Mouse (Mus musculus): ENCODE data around the gene Glg1.
"Not testable (repeated sequence)": the region's sequence is repeated elsewhere in the genome, so short reads cannot be mapped to it uniquely, and the experiment has no call there.

The Glg1 gene

GRCm38 (mm10) chr8:111250111-111250510 is 8.9 kb downstream of the Glg1 start:
- DNase-seq, result no peak

DNA sequence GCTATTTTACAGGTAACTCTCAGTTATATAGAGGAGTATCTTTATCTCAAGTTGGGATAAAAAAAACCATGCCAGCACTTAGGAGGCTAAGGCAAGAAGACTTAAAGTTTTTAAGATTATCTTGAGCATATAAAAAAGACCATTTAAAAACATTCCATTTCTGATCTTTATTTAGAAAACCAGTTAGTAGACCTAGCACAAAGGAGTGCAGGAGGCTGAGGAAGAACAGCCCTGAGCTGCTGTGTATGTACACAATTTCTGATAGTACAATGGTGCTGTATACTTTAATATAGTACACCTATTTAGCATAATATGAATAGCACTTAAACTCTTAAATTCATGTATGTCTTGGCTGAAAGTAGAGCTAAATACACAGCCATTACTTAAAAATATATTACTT is 10.9 kb downstream of the Glg1 start:
- no peak for DNase-seq

DNA sequence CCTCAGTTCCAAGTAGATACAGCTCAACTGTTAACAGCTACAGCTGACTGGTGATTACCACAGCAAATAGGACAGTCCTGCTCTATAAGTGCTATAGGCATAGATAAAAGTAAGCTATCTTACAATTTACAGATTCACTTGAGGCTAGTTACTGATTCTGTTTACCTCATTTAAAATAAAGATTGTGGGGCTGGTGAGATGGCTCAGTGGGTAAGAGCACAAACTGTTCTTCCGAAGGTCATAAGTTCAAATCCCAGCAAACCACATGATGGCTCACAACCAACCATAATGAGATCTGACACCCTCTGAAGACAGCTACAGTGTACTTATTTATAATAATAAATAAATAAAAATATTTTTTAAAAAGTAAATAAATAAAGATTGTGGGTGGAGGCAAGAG is 12.2 kb downstream of the Glg1 start:
- not testable (repeated sequence) for DNase-seq

- DNase-seq, result no peak
Measured at GRCm38 (mm10) chr8:111246287-111246830, 12.7 kb downstream of the Glg1 start.

DNA sequence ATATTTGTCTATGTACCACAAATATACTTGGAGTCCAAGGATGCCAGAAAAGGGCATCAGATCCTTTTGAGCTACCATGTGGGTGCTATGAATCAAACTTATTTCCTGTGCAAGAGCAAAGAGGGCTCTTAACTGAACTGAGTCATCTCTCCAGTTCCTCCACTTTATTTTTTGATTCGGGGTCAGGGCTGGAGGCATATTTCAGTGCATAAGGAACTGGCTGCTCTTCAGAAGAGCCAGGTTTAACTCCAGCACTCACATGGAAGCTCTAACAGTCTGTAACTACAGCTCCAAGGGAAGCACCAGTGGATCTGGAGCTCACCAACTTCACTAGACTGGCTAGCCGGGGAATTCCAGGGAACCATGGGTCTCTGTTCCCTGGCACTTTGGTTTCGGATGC is 21.7 kb downstream of the Glg1 start:
- DNase-seq, result no peak

DNA sequence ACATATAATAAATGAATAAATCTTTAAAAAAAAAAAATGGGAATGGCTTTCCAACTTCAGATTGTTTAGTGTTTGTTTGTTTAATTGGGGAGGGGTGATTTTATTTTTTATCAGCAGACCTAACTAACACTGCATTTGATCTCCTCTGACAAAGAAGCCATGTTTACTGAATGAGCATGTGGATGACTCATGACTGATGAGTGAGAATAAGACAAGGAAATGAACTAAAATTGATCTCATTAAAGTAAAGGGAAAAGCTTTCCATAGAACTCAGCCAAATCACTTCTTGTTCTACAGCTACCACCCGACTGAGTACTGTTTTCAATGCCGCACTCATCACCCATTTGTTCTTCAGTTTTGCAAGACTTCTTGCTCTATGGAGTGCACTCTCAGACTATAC is 25.3 kb downstream of the Glg1 start:
- DNase-seq, result no peak

DNA sequence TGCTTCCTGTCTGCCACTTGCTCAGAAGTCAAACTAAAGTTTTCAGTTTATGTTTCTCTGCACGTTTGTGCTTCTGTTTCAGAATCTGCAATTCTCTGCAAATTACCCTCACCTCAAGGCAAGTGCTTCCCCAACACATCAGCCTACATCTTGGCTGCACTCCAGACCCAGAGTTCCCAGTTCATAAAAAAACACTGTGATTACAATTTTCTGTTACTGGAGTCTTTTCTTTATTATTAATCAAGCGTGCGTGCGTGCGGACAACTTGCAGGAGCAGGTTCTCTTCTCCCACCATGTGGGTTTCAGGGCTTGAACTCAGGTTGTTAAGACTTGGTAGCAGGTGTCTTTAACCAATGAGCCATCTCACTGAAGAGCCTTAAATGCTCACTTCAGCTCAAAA is 34.9 kb downstream of the Glg1 start:
- DNase-seq, result no peak

DNA sequence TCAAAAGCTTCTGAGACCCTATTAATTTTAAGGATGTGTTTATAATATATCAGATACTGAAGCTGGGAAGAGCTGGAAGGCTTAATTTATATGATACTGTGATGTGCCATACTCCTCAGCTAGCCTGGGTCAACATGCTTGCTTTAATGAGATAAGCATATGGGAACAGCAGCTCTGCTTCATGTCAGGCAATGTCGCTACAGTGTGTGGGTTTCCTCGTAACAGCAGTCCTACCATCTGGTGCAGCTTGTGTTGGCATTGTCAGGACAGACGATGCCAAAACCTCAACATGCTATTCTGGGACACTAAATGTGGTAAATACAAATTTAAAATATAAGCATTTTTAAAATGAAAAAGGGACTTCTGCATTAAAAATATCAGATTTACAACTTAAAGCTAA is 40.9 kb downstream of the Glg1 start:
- DNase-seq, result peak; percentile 45

GRCm38 (mm10) chr8:111213406-111213805 is 45.6 kb downstream of the Glg1 start:
- no peak for DNase-seq

DNA sequence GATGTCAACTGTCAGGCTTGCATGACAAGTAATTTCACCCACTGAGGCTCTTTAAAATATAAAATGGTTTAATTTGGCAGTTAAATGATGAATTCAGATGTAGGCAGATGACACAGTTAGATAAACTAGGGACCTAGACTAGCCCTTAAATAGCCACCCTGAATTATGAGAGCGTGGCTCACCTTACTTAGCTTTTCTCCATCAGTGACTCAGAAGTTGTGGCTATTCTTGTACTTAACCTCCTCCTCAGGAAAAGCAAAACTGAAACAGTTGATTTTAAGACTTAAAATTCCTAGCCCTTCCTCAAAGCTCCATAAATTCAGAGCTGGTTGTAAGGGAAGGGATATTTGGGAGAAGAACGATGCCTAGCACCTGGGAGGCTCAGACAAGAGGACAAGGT is 47.8 kb downstream of the Glg1 start:
- no peak for DNase-seq

DNA sequence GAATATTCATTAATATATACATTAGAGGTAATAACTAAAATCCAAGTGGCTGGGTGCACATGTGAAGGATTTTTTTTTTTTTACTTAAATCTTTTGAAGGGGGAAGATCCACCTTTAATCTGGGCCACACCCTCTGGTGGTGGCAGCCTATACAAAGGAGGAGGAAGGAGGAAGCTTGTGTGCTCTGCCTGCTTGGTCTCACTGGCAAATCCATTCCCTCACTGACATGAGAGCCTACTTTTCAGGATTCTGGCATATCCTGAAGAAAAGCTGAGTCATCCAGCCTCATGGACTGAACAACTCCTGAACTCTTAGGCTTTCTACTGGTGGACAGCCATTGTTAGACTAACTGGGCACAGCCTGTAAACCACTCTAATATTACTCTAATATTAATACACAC is 49.1 kb downstream of the Glg1 start:
- no peak for DNase-seq

GRCm38 (mm10) chr8:111206321-111206720 is 52.7 kb downstream of the Glg1 start:
- DNase-seq, result no peak

DNA sequence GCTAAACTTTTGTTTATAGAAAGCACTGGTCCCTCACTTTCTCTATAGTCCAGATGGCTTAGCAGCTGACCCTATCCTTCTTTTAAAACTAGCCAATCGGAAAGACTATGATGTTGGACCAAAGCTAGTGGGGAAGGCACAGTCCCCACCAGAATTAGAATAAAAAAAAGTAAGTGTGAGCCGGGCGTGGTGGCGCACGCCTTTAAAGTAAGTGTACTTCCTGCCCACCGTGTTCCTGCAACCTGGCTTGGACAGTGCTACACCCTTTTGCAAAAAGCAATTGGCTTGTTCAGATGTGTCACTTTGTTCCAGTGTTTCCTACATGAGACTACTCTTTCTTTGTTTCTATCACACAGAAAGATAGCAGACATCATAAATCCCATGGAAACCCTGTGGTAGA is 54.0 kb downstream of the Glg1 start:
- no peak for DNase-seq

GRCm38 (mm10) chr8:111203341-111203740 is 55.7 kb downstream of the Glg1 start:
- no peak for DNase-seq

- no peak for DNase-seq
Measured at GRCm38 (mm10) chr8:111197966-111198365, 61.0 kb downstream of the Glg1 start.

GRCm38 (mm10) chr8:111196181-111196580 is 62.8 kb downstream of the Glg1 start:
- no peak for DNase-seq

DNA sequence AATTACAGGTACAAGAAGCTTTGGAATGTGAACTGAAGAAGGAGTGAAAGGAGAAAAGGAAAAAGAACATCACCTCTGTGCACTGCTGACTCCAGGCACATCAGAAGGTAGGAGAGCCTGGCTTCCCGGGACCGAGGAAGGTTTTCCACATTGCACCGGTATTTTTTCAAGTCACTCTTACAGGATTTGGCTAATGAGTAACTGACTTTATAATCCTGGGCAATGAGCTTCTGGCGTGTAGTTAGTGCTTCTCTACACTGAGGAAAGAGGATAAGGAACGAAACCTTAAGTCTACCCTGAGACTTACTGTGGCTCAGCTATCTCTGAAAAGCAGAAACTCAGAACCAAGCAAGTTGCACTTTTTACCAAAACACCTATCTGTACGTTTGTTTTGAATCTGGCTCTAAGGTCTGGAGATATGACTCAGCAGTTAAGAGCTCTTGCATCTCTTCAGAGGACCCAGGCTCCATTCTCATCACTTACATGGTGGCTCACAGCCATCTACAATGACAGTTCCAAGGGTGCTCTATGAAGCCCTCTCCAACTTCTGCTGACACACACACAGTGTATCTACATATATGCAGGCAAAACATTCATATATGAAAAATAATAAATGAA is 70.3 kb downstream of the Glg1 start:
- no peak for DNase-seq

- DNase-seq, result no peak
Measured at GRCm38 (mm10) chr8:111187470-111187869, 71.5 kb downstream of the Glg1 start.

DNA sequence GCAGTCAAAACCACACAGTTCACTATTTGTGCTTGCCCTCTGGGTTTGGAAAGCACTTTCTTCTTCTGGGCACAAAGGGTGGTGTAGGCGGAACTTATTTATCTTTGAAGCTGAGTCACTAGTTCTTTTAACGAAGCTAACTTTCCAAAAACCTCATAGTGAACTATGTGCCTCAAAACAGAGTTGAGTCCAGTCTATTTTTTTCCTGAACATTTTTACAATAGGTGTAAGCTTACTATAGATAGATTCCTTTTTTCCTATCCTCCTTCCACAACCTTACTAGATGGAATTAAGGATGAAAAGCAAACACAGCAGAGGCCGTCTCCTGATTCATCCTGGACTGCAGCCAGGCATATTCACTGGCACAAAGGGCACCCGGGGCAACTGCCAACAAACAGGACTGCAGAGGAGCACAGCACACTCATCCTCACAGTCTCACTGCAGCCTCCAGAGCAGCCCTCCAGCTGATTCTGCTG is 73.5 kb downstream of the Glg1 start:
- DNase-seq, result peak; percentile 80 to 84

DNA sequence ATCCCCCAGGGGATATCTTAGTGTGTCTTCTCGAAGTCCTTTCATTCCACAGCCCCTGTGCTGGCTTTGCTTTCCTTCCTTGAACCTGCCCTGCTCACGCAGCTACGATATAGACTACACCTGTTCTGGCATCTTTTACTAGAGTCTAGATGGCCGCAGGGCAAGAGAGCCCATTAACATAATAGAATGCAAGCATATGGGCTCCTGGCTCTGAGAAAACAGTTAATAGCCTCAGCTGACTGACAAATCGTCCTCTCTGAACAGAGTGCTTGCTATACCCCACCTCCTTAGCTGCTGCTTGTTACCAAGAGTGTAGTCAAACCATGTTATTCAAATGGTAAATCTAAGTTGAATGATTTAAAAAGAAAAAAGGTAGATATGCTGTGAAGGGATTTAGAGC is 87.4 kb downstream of the Glg1 start:
- no peak for DNase-seq

DNA sequence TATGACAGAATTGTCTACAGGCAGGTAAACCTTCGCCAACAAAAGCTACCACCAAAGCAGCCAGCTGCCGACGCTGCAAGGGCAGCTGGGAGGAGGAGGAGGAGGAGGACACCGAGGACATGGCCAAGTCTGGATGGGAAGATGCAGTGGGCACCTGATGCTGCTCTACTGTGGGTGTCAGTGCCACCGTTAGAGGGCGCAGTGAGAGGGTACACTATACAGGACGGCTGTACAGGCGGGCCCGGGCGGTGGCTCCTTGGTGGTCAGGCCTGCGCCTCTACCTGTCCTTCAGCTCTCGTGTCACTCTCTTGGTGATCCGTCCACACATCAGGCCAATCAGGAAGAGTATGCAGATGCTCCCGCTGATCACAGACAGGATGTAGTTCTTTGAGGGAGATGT is 101.4 kb downstream of the Glg1 start:
- peak; percentile 64 to 66 for DNase-seq

GRCm38 (mm10) chr8:111155721-111156436 is 103.1 kb downstream of the Glg1 start:
- no peak for DNase-seq

GRCm38 (mm10) chr8:111145460-111146012 is 113.5 kb downstream of the Glg1 start:
- DNase-seq, result peak; percentile 91 to 97

- DNase-seq, result peak in 1 of 2 experiments; percentile 33
Measured at GRCm38 (mm10) chr8:111144901-111145459, 114.0 kb downstream of the Glg1 start.
